Mouse (Mus musculus) embryonic fibroblast, embryonic 13.5 days (primary cell): ENCODE data around the gene Dnajc25.

Source experiments
- CTCF ChIP-seq: IDR thresholded peaks from 2 replicates; pipeline ENCODE4 v1.5.1; 2011; ENCODE audit warnings: mild to moderate bottlenecking, control low read depth, low read length, moderate library complexity, borderline replicate concordance; ENCODE audit not compliant: insufficient read depth
- POLR2A ChIP-seq: IDR thresholded peaks from 2 replicates; pipeline ENCODE4 v1.6.1; 2011; ENCODE audit warnings: low read depth, mild to moderate bottlenecking, control low read depth, low read length, moderate library complexity

- no peak for TF ChIP-seq CTCF
- no peak for TF ChIP-seq POLR2A
Observed at GRCm38 (mm10) chr4:59011446-59011845, 16.6 kb downstream of the Dnajc25 start.
